Mouse (Mus musculus): ENCODE results near the gene Cnot9. TPM values are rescaled to one million over a fixed set of nuclear protein-coding genes. Genes with fewer than 3 reads are reported as not detected.

The Cnot9 gene
- polyA plus RNA-seq (2012; ENCODE audit: low replicate concordance), result 6.6 and 23.7 TPM in 2 replicates

GRCm38 (mm10) chr1:74505721-74506464 lies at the start of gene Cnot9:
TSS of gene Cnot9 (plus strand) at chr1:74506058.

GRCm38 (mm10) chr1:74542451-74542961 lies 36.6 kb downstream of the Cnot9 start, which contains the start of gene Plcd4:
TSS of gene Plcd4 (plus strand) at chr1:74542888.

GRCm38 (mm10) chr1:74544184-74544583 lies 38.3 kb downstream of the Cnot9 start, which contains the start of gene Usp37:
TSS of gene Usp37 (minus strand) at chr1:74544284.

Other genes with a start within 250 kb of the Cnot9 start
- not detected in 2 replicates for gene Gpbar1, start 227.5 kb upstream of the Cnot9 start, polyA plus RNA-seq (2012; ENCODE audit: low replicate concordance)
- 128 and 183 TPM in 2 replicates for gene Aamp, start 221.3 kb upstream of the Cnot9 start, polyA plus RNA-seq (2012; ENCODE audit: low replicate concordance)
- gene Pnkd, start 221.1 kb upstream of the Cnot9 start, polyA plus RNA-seq (2012; ENCODE audit: low replicate concordance), result 42.6 and 93.9 TPM in 2 replicates
- 140 and 267 TPM in 2 replicates for gene Tmbim1, start 200.4 kb upstream of the Cnot9 start, polyA plus RNA-seq (2012; ENCODE audit: low replicate concordance)
- gene Catip, start 143.9 kb upstream of the Cnot9 start, polyA plus RNA-seq (2012; ENCODE audit: low replicate concordance), result 0.09 TPM in 1 of 2 replicates, not detected in the other
- 46.8 and 89.8 TPM in 2 replicates for gene Slc11a1, start 130.9 kb upstream of the Cnot9 start, polyA plus RNA-seq (2012; ENCODE audit: low replicate concordance)
- 209 and 292 TPM in 2 replicates for gene Ctdsp1, start 114.5 kb upstream of the Cnot9 start, polyA plus RNA-seq (2012; ENCODE audit: low replicate concordance)
- gene Vil1, start 96.7 kb upstream of the Cnot9 start, polyA plus RNA-seq (2012; ENCODE audit: low replicate concordance), result not detected in 2 replicates
- 0.05 TPM in 1 of 2 replicates, not detected in the other for gene Plcd4, start 36.8 kb downstream of the Cnot9 start, polyA plus RNA-seq (2012; ENCODE audit: low replicate concordance)
- gene Usp37, start 38.2 kb downstream of the Cnot9 start, polyA plus RNA-seq (2012; ENCODE audit: low replicate concordance), result 0.33 and 7.0 TPM in 2 replicates
- gene Zfp142, start 82.2 kb downstream of the Cnot9 start, polyA plus RNA-seq (2012; ENCODE audit: low replicate concordance), result 8.7 and 19.0 TPM in 2 replicates
- 0.81 and 2.4 TPM in 2 replicates for gene Bcs1l, start 82.2 kb downstream of the Cnot9 start, polyA plus RNA-seq (2012; ENCODE audit: low replicate concordance)
- 6.9 and 8.4 TPM in 2 replicates for gene Rnf25, start 95.3 kb downstream of the Cnot9 start, polyA plus RNA-seq (2012; ENCODE audit: low replicate concordance)
- 0.23 and 0.42 TPM in 2 replicates for gene Stk36, start 95.4 kb downstream of the Cnot9 start, polyA plus RNA-seq (2012; ENCODE audit: low replicate concordance)
- gene Ttll4, start 155.7 kb downstream of the Cnot9 start, polyA plus RNA-seq (2012; ENCODE audit: low replicate concordance), result 16.7 and 18.5 TPM in 2 replicates
- 1.7 and 1.8 TPM in 2 replicates for gene Cyp27a1, start 207.5 kb downstream of the Cnot9 start, polyA plus RNA-seq (2012; ENCODE audit: low replicate concordance)
- not detected in 2 replicates for gene Prkag3, start 243.2 kb downstream of the Cnot9 start, polyA plus RNA-seq (2012; ENCODE audit: low replicate concordance)